Mouse (Mus musculus): ENCODE data around the gene Gnb3. TPM values are rescaled to one million over a fixed set of nuclear protein-coding genes. Genes with fewer than 3 reads are reported as not detected.

The Gnb3 gene
- polyA plus RNA-seq (2014; fragmentation: Illumina TruSeq; extraction: RNeasy Lipid Tissue Mini Kit (QIAGEN cat#74804); ENCODE audit: low read depth, low replicate concordance): not detected

GRCm38 (mm10) chr6:124840241-124841167, at the start of gene Gnb3:
TSS of gene Gnb3 (minus strand) at chr6:124840275.

GRCm38 (mm10) chr6:124887986-124888385, 47.9 kb upstream of the Gnb3 start, which contains the start of gene Cd4:
TSS of gene Cd4 (minus strand) at chr6:124888221.

GRCm38 (mm10) chr6:124863658-124864298, 23.7 kb upstream of the Gnb3 start, which contains the start of gene Gpr162:
TSS of gene Gpr162 (minus strand) at chr6:124863983.

GRCm38 (mm10) chr6:124856916-124857839, 17.1 kb upstream of the Gnb3 start, which contains the start of gene P3h3:
TSS of gene P3h3 (minus strand) at chr6:124857752.

GRCm38 (mm10) chr6:124828868-124829798, 10.9 kb downstream of the Gnb3 start, which contains the start of the genes Usp5 and Cdca3:
TSS of gene Usp5 (minus strand) at chr6:124829484.
TSS of gene Cdca3 (plus strand) at chr6:124829547.

GRCm38 (mm10) chr6:124813933-124814332, 26.1 kb downstream of the Gnb3 start, which contains the start of gene Tpi1:
TSS of gene Tpi1 (minus strand) at chr6:124814296.

GRCm38 (mm10) chr6:124808358-124809012, 31.6 kb downstream of the Gnb3 start, which contains the start of gene Spsb2:
TSS of gene Spsb2 (plus strand) at chr6:124808661.

Other genes starting within 250 kb of the Gnb3 start
- gene C1s2, start 204.2 kb downstream of the Gnb3 start, polyA plus RNA-seq (2014; fragmentation: Illumina TruSeq; extraction: RNeasy Lipid Tissue Mini Kit (QIAGEN cat#74804); ENCODE audit: low read depth, low replicate concordance): not detected
- 44.0 TPM for gene Lpcat3, start 177.2 kb downstream of the Gnb3 start, polyA plus RNA-seq (2014; fragmentation: Illumina TruSeq; extraction: RNeasy Lipid Tissue Mini Kit (QIAGEN cat#74804); ENCODE audit: low read depth, low replicate concordance)
- 22.3 TPM for gene Emg1, start 128.1 kb downstream of the Gnb3 start, polyA plus RNA-seq (2014; fragmentation: Illumina TruSeq; extraction: RNeasy Lipid Tissue Mini Kit (QIAGEN cat#74804); ENCODE audit: low read depth, low replicate concordance)
- 46.9 TPM for gene Phb2, start 127.9 kb downstream of the Gnb3 start, polyA plus RNA-seq (2014; fragmentation: Illumina TruSeq; extraction: RNeasy Lipid Tissue Mini Kit (QIAGEN cat#74804); ENCODE audit: low read depth, low replicate concordance)
- gene Ptpn6, start 101.6 kb downstream of the Gnb3 start, polyA plus RNA-seq (2014; fragmentation: Illumina TruSeq; extraction: RNeasy Lipid Tissue Mini Kit (QIAGEN cat#74804); ENCODE audit: low read depth, low replicate concordance): 3.8 TPM
- 7.5 TPM for gene Grcc10, start 98.9 kb downstream of the Gnb3 start, polyA plus RNA-seq (2014; fragmentation: Illumina TruSeq; extraction: RNeasy Lipid Tissue Mini Kit (QIAGEN cat#74804); ENCODE audit: low read depth, low replicate concordance)
- not detected for gene Gm45234, start 84.3 kb downstream of the Gnb3 start, polyA plus RNA-seq (2014; fragmentation: Illumina TruSeq; extraction: RNeasy Lipid Tissue Mini Kit (QIAGEN cat#74804); ENCODE audit: low read depth, low replicate concordance)
- 0.56 TPM for gene Atn1, start 83.8 kb downstream of the Gnb3 start, polyA plus RNA-seq (2014; fragmentation: Illumina TruSeq; extraction: RNeasy Lipid Tissue Mini Kit (QIAGEN cat#74804); ENCODE audit: low read depth, low replicate concordance)
- not detected for gene Eno2, start 70.6 kb downstream of the Gnb3 start, polyA plus RNA-seq (2014; fragmentation: Illumina TruSeq; extraction: RNeasy Lipid Tissue Mini Kit (QIAGEN cat#74804); ENCODE audit: low read depth, low replicate concordance)
- not detected for gene Lrrc23, start 60.5 kb downstream of the Gnb3 start, polyA plus RNA-seq (2014; fragmentation: Illumina TruSeq; extraction: RNeasy Lipid Tissue Mini Kit (QIAGEN cat#74804); ENCODE audit: low read depth, low replicate concordance)
- not detected for gene Spsb2, start 31.6 kb downstream of the Gnb3 start, polyA plus RNA-seq (2014; fragmentation: Illumina TruSeq; extraction: RNeasy Lipid Tissue Mini Kit (QIAGEN cat#74804); ENCODE audit: low read depth, low replicate concordance)
- 50.1 TPM for gene Tpi1, start 26.0 kb downstream of the Gnb3 start, polyA plus RNA-seq (2014; fragmentation: Illumina TruSeq; extraction: RNeasy Lipid Tissue Mini Kit (QIAGEN cat#74804); ENCODE audit: low read depth, low replicate concordance)
- 12.3 TPM for gene Usp5, start 10.8 kb downstream of the Gnb3 start, polyA plus RNA-seq (2014; fragmentation: Illumina TruSeq; extraction: RNeasy Lipid Tissue Mini Kit (QIAGEN cat#74804); ENCODE audit: low read depth, low replicate concordance)
- gene Cdca3, start 10.7 kb downstream of the Gnb3 start, polyA plus RNA-seq (2014; fragmentation: Illumina TruSeq; extraction: RNeasy Lipid Tissue Mini Kit (QIAGEN cat#74804); ENCODE audit: low read depth, low replicate concordance): 0.90 TPM
- not detected for gene P3h3, start 17.5 kb upstream of the Gnb3 start, polyA plus RNA-seq (2014; fragmentation: Illumina TruSeq; extraction: RNeasy Lipid Tissue Mini Kit (QIAGEN cat#74804); ENCODE audit: low read depth, low replicate concordance)
- not detected for gene Gpr162, start 23.7 kb upstream of the Gnb3 start, polyA plus RNA-seq (2014; fragmentation: Illumina TruSeq; extraction: RNeasy Lipid Tissue Mini Kit (QIAGEN cat#74804); ENCODE audit: low read depth, low replicate concordance)
- 0.16 TPM for gene Cd4, start 47.9 kb upstream of the Gnb3 start, polyA plus RNA-seq (2014; fragmentation: Illumina TruSeq; extraction: RNeasy Lipid Tissue Mini Kit (QIAGEN cat#74804); ENCODE audit: low read depth, low replicate concordance)
- gene Lag3, start 71.4 kb upstream of the Gnb3 start, polyA plus RNA-seq (2014; fragmentation: Illumina TruSeq; extraction: RNeasy Lipid Tissue Mini Kit (QIAGEN cat#74804); ENCODE audit: low read depth, low replicate concordance): not detected
- 344 TPM for gene Ptms, start 79.8 kb upstream of the Gnb3 start, polyA plus RNA-seq (2014; fragmentation: Illumina TruSeq; extraction: RNeasy Lipid Tissue Mini Kit (QIAGEN cat#74804); ENCODE audit: low read depth, low replicate concordance)
- gene Mlf2, start 91.1 kb upstream of the Gnb3 start, polyA plus RNA-seq (2014; fragmentation: Illumina TruSeq; extraction: RNeasy Lipid Tissue Mini Kit (QIAGEN cat#74804); ENCODE audit: low read depth, low replicate concordance): 16.7 TPM
- gene Cops7a, start 125.3 kb upstream of the Gnb3 start, polyA plus RNA-seq (2014; fragmentation: Illumina TruSeq; extraction: RNeasy Lipid Tissue Mini Kit (QIAGEN cat#74804); ENCODE audit: low read depth, low replicate concordance): 16.8 TPM
- gene Pianp, start 156.4 kb upstream of the Gnb3 start, polyA plus RNA-seq (2014; fragmentation: Illumina TruSeq; extraction: RNeasy Lipid Tissue Mini Kit (QIAGEN cat#74804); ENCODE audit: low read depth, low replicate concordance): not detected
- gene Zfp384, start 168.9 kb upstream of the Gnb3 start, polyA plus RNA-seq (2014; fragmentation: Illumina TruSeq; extraction: RNeasy Lipid Tissue Mini Kit (QIAGEN cat#74804); ENCODE audit: low read depth, low replicate concordance): 11.4 TPM
- 11.2 TPM for gene Ing4, start 199.5 kb upstream of the Gnb3 start, polyA plus RNA-seq (2014; fragmentation: Illumina TruSeq; extraction: RNeasy Lipid Tissue Mini Kit (QIAGEN cat#74804); ENCODE audit: low read depth, low replicate concordance)
- gene Acrbp, start 209.4 kb upstream of the Gnb3 start, polyA plus RNA-seq (2014; fragmentation: Illumina TruSeq; extraction: RNeasy Lipid Tissue Mini Kit (QIAGEN cat#74804); ENCODE audit: low read depth, low replicate concordance): 0.90 TPM
- gene Lpar5, start 227.6 kb upstream of the Gnb3 start, polyA plus RNA-seq (2014; fragmentation: Illumina TruSeq; extraction: RNeasy Lipid Tissue Mini Kit (QIAGEN cat#74804); ENCODE audit: low read depth, low replicate concordance): not detected